Mouse (Mus musculus): ENCODE data around the gene Chit1. TPM values are rescaled to one million over a fixed set of nuclear protein-coding genes. Genes with fewer than 3 reads are reported as not detected.

Gene Chit1
- polyA plus RNA-seq, 1 experiment from 2014 or later = not detected

GRCm38 (mm10) chr1:134096264-134096934, 14.6 kb upstream of the Chit1 start:
- no peaks in the 10 kb centered on the region for H3K27me3 ChIP-seq (replicated peaks; ENCODE audit: control insufficient read depth, insufficient read depth, low read length)
- peak overlapping the region; percentile 89 for H3K27ac ChIP-seq (ENCODE audit: low read length)
- peaks cover 62% of the 10 kb centered on the region for H3K4me1 ChIP-seq (replicated peaks; ENCODE audit: control insufficient read depth, insufficient read depth, low read length)
- no peaks in the 10 kb centered on the region for H3K9me3 ChIP-seq (ENCODE audit: control insufficient read depth, low read length)
- 5% methylated on average over 14 of the region's 14 CpGs for WGBS
- peak overlapping the region; percentile 20 for H3K4me2 ChIP-seq (ENCODE audit: low read length)
- H3K9ac ChIP-seq (replicated peaks; ENCODE audit: low read depth, low read length) = peak overlapping the region; percentile 28
- H3K4me3 ChIP-seq (replicated peaks; ENCODE audit: low read length) = no peak overlapping the region
- H3K36me3 ChIP-seq (ENCODE audit: control insufficient read depth, insufficient read depth) = no peaks in the 10 kb centered on the region
- ATAC-seq = peak; percentile 82

- peak overlapping the region; percentile 89 for H3K27ac ChIP-seq (ENCODE audit: low read length)
- no peak overlapping the region for H3K4me2 ChIP-seq (ENCODE audit: low read length)
- no peaks in the 10 kb centered on the region for H3K36me3 ChIP-seq (ENCODE audit: control insufficient read depth, insufficient read depth)
- H3K27me3 ChIP-seq (replicated peaks; ENCODE audit: control insufficient read depth, insufficient read depth, low read length) = no peaks in the 10 kb centered on the region
- WGBS = 73% methylated on average over 7 of the region's 7 CpGs
- H3K9me3 ChIP-seq (ENCODE audit: control insufficient read depth, low read length) = no peaks in the 10 kb centered on the region
- H3K9ac ChIP-seq (replicated peaks; ENCODE audit: low read depth, low read length) = no peak overlapping the region
- H3K4me1 ChIP-seq (replicated peaks; ENCODE audit: control insufficient read depth, insufficient read depth, low read length) = peaks cover 62% of the 10 kb centered on the region
- ATAC-seq = no peak
- H3K4me3 ChIP-seq (replicated peaks; ENCODE audit: low read length) = no peak overlapping the region
Observed at GRCm38 (mm10) chr1:134097080-134097855, 13.8 kb upstream of the Chit1 start.

DNA sequence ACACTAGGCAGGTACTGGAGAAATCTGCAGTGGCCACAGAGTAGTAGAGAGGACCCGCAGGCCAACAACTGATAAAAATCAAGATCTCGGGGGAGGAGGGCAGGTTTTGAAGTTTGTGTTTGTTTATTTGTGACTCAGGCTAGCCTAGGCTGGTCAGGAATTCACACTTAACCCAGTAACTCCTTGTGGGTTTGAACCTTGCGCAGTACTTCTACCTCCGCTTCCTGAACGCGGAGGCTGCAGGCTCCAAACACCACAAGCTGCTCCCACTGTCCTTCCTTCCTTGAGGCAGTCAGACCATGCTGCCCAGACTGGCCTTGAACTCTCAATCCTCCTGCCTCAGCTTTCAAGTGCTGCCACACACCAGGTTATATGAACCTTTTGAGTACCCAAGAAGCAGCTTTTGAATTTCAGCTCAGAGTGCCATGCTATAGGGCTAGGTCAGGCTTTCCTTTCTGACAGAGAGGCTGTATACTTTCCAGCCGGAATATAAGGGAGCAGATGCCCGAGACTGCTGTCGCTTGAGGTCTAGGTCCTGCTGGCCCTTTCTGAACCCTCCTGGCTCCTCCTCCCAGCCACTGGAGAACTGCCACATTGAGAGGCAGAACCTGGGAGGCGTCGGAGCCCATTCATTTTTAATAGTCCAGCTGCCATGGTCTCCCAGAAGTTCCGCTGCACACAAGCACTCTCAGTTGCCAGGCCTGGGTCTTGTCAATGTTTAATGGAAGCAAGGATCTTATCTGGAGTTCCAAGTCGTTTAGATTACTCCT, 12.9 kb upstream of the Chit1 start:
- H3K27ac ChIP-seq (ENCODE audit: low read length) = peak overlapping the region; percentile 73
- H3K9me3 ChIP-seq (ENCODE audit: control insufficient read depth, low read length) = no peaks in the 10 kb centered on the region
- H3K4me3 ChIP-seq (replicated peaks; ENCODE audit: low read length) = no peak overlapping the region
- H3K36me3 ChIP-seq (ENCODE audit: control insufficient read depth, insufficient read depth) = no peaks in the 10 kb centered on the region
- WGBS = 59% methylated on average over 13 of the region's 13 CpGs
- peaks cover 59% of the 10 kb centered on the region for H3K4me1 ChIP-seq (replicated peaks; ENCODE audit: control insufficient read depth, insufficient read depth, low read length)
- H3K27me3 ChIP-seq (replicated peaks; ENCODE audit: control insufficient read depth, insufficient read depth, low read length) = no peaks in the 10 kb centered on the region
- H3K9ac ChIP-seq (replicated peaks; ENCODE audit: low read depth, low read length) = no peak overlapping the region
- no peak for ATAC-seq
- H3K4me2 ChIP-seq (ENCODE audit: low read length) = no peak overlapping the region

GRCm38 (mm10) chr1:134098726-134099515, 12.1 kb upstream of the Chit1 start:
- Histone ChIP-seq H3K4me3 (replicated peaks; ENCODE audit: low read length) (peak overlapping the region; percentile 38), H3K36me3 (ENCODE audit: control insufficient read depth, insufficient read depth) (no peaks in the 10 kb centered on the region), H3K27me3 (replicated peaks; ENCODE audit: control insufficient read depth, insufficient read depth, low read length) (no peaks in the 10 kb centered on the region), H3K9ac (replicated peaks; ENCODE audit: low read depth, low read length) (peak overlapping the region; percentile 34), H3K4me2 (ENCODE audit: low read length) (peak overlapping the region; percentile 61), H3K27ac (ENCODE audit: low read length) (peak overlapping the region; percentile 73), H3K4me1 (replicated peaks; ENCODE audit: control insufficient read depth, insufficient read depth, low read length) (peaks cover 52% of the 10 kb centered on the region), H3K9me3 (ENCODE audit: control insufficient read depth, low read length) (no peaks in the 10 kb centered on the region)
- peak; percentile 61 for ATAC-seq
- WGBS = 10% methylated on average over 17 of the region's 17 CpGs

DNA sequence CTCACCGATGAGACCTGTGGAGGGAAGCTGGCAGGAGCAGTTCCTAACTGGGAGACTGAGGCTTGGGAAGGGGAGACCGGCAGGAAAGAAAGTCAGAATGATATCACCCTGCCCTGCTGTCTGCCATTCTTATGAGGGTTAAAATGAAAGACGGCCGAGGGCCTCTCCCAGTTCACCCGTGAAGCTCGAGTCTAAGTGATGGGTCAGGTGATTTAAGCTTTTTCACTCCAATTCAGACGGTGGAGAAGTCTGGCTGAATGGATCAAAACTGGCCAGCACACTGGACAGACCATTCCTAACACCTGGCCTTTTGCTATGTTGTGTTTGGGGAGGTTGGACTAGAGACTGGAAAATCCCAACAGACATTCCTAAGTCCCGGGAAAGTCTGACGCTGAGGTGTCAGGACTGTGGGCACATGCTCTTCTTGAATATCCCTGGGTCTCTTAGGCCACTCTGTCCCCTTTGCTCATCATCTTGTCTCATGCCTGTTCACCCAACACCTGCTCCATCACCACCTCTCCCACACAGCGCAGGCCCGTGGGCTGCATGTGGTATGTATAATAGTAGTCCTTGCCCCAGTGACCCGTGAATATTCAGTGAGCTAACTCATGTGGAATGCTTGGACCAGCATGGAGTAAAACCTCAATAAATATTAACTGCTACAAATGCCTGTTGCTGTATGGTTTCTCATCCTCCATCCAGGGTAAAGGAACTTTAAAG, 11.4 kb upstream of the Chit1 start:
- H3K9me3 ChIP-seq (ENCODE audit: control insufficient read depth, low read length) = no peaks in the 10 kb centered on the region
- peak overlapping the region; percentile 34; the same call in 1 of the 2 replicates for H3K9ac ChIP-seq (replicated peaks; ENCODE audit: low read depth, low read length)
- H3K36me3 ChIP-seq (ENCODE audit: control insufficient read depth, insufficient read depth) = no peaks in the 10 kb centered on the region
- no peak for ATAC-seq
- H3K27me3 ChIP-seq (replicated peaks; ENCODE audit: control insufficient read depth, insufficient read depth, low read length) = no peaks in the 10 kb centered on the region
- H3K4me1 ChIP-seq (replicated peaks; ENCODE audit: control insufficient read depth, insufficient read depth, low read length) = peaks cover 46% of the 10 kb centered on the region
- 25% methylated on average over 12 of the region's 12 CpGs for WGBS
- peak overlapping the region; percentile 61 for H3K4me2 ChIP-seq (ENCODE audit: low read length)
- H3K4me3 ChIP-seq (replicated peaks; ENCODE audit: low read length) = peak overlapping the region; percentile 38
- 0 out of 2 replicates have a peak overlapping the region, but pooled peaks have one; percentile 49 for H3K27ac ChIP-seq (ENCODE audit: low read length)

GRCm38 (mm10) chr1:134100401-134100800, 10.6 kb upstream of the Chit1 start:
- Histone ChIP-seq H3K9ac (replicated peaks; ENCODE audit: low read depth, low read length) (no peak overlapping the region), H3K36me3 (ENCODE audit: control insufficient read depth, insufficient read depth) (no peaks in the 10 kb centered on the region), H3K27me3 (replicated peaks; ENCODE audit: control insufficient read depth, insufficient read depth, low read length) (no peaks in the 10 kb centered on the region), H3K27ac (ENCODE audit: low read length) (no peak overlapping the region), H3K9me3 (ENCODE audit: control insufficient read depth, low read length) (no peaks in the 10 kb centered on the region), H3K4me3 (replicated peaks; ENCODE audit: low read length) (no peak overlapping the region), H3K4me1 (replicated peaks; ENCODE audit: control insufficient read depth, insufficient read depth, low read length) (peaks cover 39% of the 10 kb centered on the region), H3K4me2 (ENCODE audit: low read length) (no peak overlapping the region)
- WGBS = 81% methylated on average over 5 of the region's 5 CpGs
- no peak for ATAC-seq

GRCm38 (mm10) chr1:134100928-134101327, 10.1 kb upstream of the Chit1 start:
- H3K4me1 ChIP-seq (replicated peaks; ENCODE audit: control insufficient read depth, insufficient read depth, low read length) = peaks cover 34% of the 10 kb centered on the region
- no peaks in the 10 kb centered on the region for H3K36me3 ChIP-seq (ENCODE audit: control insufficient read depth, insufficient read depth)
- 82% methylated on average over 4 of the region's 4 CpGs for WGBS
- no peak overlapping the region for H3K4me3 ChIP-seq (replicated peaks; ENCODE audit: low read length)
- H3K4me2 ChIP-seq (ENCODE audit: low read length) = no peak overlapping the region
- ATAC-seq = no peak
- H3K9ac ChIP-seq (replicated peaks; ENCODE audit: low read depth, low read length) = no peak overlapping the region
- H3K9me3 ChIP-seq (ENCODE audit: control insufficient read depth, low read length) = no peaks in the 10 kb centered on the region
- H3K27ac ChIP-seq (ENCODE audit: low read length) = no peak overlapping the region
- no peaks in the 10 kb centered on the region for H3K27me3 ChIP-seq (replicated peaks; ENCODE audit: control insufficient read depth, insufficient read depth, low read length)

DNA sequence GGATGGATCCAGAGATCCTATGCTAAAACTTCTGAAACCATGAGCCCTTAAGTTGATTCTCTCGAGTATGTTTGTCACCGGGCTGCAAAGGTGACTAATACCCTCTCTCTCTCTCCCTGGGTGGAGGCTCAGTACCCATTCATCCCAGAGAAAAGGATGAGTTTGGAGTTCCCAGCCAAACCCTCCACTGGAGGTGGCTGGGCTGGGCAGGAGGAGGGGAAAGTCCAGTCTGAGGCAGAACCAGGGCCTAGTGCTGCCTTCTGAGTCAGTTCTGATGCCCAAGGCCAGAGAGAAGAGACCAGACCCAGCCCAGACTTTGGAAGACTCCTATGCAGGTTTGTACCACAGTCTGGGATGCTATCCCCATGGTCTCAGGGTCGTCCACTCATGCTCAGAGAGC, 9.4 kb upstream of the Chit1 start:
- WGBS = 74% methylated on average over 3 of the region's 3 CpGs
- Histone ChIP-seq H3K27ac (ENCODE audit: low read length) (no peak overlapping the region), H3K9me3 (ENCODE audit: control insufficient read depth, low read length) (no peaks in the 10 kb centered on the region), H3K4me3 (replicated peaks; ENCODE audit: low read length) (no peak overlapping the region), H3K4me2 (ENCODE audit: low read length) (no peak overlapping the region), H3K4me1 (replicated peaks; ENCODE audit: control insufficient read depth, insufficient read depth, low read length) (peaks cover 27% of the 10 kb centered on the region), H3K27me3 (replicated peaks; ENCODE audit: control insufficient read depth, insufficient read depth, low read length) (no peaks in the 10 kb centered on the region), H3K9ac (replicated peaks; ENCODE audit: low read depth, low read length) (no peak overlapping the region), H3K36me3 (ENCODE audit: control insufficient read depth, insufficient read depth) (no peaks in the 10 kb centered on the region)
- no peak for ATAC-seq
